In the genomic region with DNA sequence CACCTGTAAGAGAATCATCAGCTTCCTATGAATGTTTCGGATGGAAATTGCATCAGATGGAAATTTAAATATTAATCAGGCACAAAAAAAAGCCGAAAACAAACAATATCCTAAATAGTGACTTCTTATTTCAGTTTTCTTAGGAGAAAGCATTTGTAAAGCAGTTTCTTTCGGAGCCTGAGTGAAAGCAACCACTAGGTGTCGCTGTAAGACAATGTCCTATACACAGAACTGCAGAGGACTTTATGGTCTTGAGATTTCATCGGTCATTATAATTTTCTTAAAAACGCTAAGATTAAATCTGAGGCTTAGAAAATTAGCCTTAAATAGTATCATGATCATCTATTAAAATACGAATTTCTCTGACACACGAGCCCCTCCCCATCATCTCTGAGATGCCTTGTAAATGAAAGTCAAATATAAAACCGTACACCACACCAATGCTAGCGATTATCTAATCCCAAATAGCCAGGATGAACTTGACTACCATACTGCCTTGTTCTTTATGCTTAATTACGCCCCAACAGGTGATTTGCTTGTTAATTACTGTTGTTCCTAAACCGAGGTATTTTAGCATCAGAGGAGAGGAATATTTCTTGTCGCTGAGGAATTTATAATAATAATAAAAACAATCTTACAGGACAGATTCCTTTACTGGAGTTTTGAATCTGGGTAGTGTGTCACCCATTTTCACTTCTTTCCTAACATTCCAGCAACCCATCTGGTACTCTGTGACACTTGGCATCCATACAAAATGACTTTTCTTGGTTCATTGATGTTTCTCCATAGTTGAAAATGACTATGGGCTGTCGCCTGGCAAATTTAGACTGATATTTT, we compare ENCODE assay signal across 8 mouse cellular contexts.
DNase-seq lines count a peak whose midpoint lies in the region; ATAC-seq lines count a peak whose summit lies in the region.

No protein-coding gene starts in this region.

- H3K27me3 ChIP-seq in forebrain, embryonic 14.5 days (replicated peaks; ENCODE audit: control insufficient read depth, insufficient read depth, low read length) = no peaks in the 10 kb centered on the region

- ATAC-seq in cerebellum, adult (ENCODE audit: insufficient number of reproducible peaks, low FRiP score, low TSS enrichment) = peak; percentile 75
- peak; percentile 83 for ATAC-seq in forebrain, embryonic 14.5 days

- H3K4me1 ChIP-seq in forebrain, embryonic 14.5 days (ENCODE audit: control insufficient read depth, insufficient read depth, low read length) = no peaks in the 10 kb centered on the region

- DNase-seq in urinary bladder, postnatal 36 days (ENCODE audit: low spot score in 2 of 2) = peak; percentile 8 to 10
- no peak for DNase-seq in urinary bladder, adult 18-20 months (ENCODE audit: low spot score in 2 of 2)
- peak; percentile 92 for DNase-seq in forebrain, embryonic 14.5 days (ENCODE audit: low spot score)
- peak; percentile 6 for DNase-seq in large intestine, adult 2 months (ENCODE audit: low read depth, low spot score)
- peak; percentile 16 for DNase-seq in lung, postnatal 25 days (ENCODE audit: low spot score)
- DNase-seq in right cerebral cortex, postnatal 4 days = peak; percentile 66
- no peak for DNase-seq in spleen, adult 12 weeks (ENCODE audit: low spot score)

- no peak overlapping the region for H3K4me2 ChIP-seq in forebrain, embryonic 14.5 days (ENCODE audit: low read length)

- H3K27ac ChIP-seq in forebrain, embryonic 14.5 days (ENCODE audit: low read depth, low read length) = no peak overlapping the region

- H3K36me3 ChIP-seq in forebrain, embryonic 14.5 days (ENCODE audit: control insufficient read depth, insufficient read depth, low read length) = no peaks in the 10 kb centered on the region

- no peak overlapping the region for H3K4me3 ChIP-seq in forebrain, embryonic 14.5 days (ENCODE audit: low read depth, low read length)

- H3K9me3 ChIP-seq in forebrain, embryonic 14.5 days (replicated peaks; ENCODE audit: control insufficient read depth, low read length) = no peaks in the 10 kb centered on the region

- no peak overlapping the region for H3K9ac ChIP-seq in forebrain, embryonic 14.5 days (ENCODE audit: low read length)

- WGBS in forebrain, embryonic 14.5 days = 31% methylated on average over 14 of the region's 14 CpGs
- WGBS in large intestine, adult 2 months = 32% methylated on average over 14 of the region's 14 CpGs

Comparison
In these comparisons a context has a peak if more than half of its experiments do, and no peak if none do; other contexts are left out.
1. DNase-seq: peak in urinary bladder, postnatal 36 days (2 of 2), forebrain, embryonic 14.5 days (single experiment), large intestine, adult 2 months (single experiment), lung, postnatal 25 days (single experiment) and right cerebral cortex, postnatal 4 days (single experiment); none in urinary bladder, adult 18-20 months (0 of 2) and spleen, adult 12 weeks (single experiment).